Mouse (Mus musculus): ENCODE results near the gene Magea10.

Gene Magea10

GRCm38 (mm10) chrX:72386758-72387157 lies at the start of gene Magea10:
TSS of gene Magea10 (minus strand) at chrX:72386858.
- DNase-seq: no peak

DNA sequence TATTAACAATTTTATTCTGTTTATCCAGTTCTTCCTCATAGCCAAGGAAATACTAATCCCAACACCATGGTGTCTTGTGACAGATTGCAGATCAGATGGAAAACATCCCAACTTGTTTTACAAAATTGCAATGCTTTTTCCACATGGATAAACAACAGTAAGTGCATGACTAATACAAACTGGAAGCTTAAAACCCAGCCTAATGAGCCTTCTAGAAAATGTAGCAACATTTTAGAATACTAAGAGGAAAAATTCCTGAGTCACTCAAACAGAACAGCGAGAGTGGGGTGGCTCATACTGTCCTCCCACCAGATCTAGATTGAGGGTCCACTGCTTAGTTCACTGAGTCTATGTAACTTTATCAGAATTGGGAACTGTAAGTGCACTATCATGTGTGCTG lies 4.7 kb downstream of the Magea10 start:
- DNase-seq: no peak
